Mouse (Mus musculus) spleen, adult 18-20 months (tissue): Measurements from ENCODE around the gene Slf1.
"Not testable (repeated sequence)": the region's sequence is repeated elsewhere in the genome, so short reads cannot be mapped to it uniquely, and the experiment has no call there.

Experiments used
- DNase-seq, 2 experiments: peaks; one replicate each; pipeline ENCODE4 v3.0.0; 2022; ENCODE audit warnings: mixed read lengths in 2 of 2

The Slf1 gene

DNA sequence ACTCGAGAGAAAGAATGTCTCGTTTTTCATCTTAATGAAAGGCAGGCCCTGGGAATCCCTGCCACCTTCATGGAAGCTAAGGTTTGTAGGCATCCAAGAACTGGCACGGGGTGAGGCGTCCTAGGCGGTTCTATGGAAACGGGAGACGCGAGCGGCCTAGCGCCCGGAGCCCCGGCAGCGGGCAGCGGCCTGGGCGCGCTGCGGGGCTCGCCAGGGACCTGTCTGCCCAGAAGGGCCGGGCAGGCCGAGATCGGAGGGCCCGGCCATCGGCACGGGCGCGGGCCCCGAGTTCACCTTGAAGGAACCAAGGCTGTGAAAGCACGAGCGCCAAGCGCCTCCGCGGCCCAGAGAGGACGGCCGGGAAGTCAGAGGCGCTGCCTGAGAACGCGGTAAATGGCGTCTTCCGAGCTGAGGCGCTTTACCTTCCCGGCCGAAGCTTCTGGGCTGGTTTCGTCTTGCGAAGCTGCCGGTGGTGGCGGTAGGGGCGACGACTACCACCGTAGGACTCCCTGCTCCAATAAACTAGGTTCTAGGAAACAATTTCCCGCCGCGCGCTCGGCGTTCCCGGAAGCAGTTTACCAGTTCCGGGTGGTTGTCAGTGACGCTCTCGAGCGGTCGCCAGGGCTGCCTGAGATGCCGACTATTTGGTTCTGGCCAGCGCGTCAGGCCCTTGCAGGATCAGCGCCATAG is at the start of gene Slf1, which contains the start of gene 2210408I21Rik:
TSS of gene Slf1 (minus strand) at position 543 of the 690 bp plus-strand sequence.
TSS of gene 2210408I21Rik (plus strand) at position 610 of the 690 bp plus-strand sequence.
- DNase-seq = peak; percentile 71 to 79

DNA sequence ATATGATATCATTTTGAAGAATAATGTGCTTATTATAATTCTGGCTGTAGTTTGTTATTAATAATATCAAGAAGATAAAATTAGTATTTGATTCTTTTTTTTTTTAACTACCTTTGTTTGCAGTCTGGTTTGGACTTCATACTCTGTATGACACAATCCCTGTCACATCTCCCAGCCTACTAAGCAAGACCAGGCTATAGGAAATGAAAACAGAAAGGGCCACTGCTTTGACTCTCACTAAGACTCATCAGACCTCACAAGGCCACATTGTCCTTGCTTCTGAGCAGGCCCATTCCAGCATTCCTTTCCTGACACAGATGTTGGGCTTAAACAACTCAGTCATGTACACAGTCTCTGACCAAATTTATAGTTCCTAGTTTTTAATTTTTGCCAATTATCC is 42.7 kb upstream of the Slf1 start:
- DNase-seq = no peak

DNA sequence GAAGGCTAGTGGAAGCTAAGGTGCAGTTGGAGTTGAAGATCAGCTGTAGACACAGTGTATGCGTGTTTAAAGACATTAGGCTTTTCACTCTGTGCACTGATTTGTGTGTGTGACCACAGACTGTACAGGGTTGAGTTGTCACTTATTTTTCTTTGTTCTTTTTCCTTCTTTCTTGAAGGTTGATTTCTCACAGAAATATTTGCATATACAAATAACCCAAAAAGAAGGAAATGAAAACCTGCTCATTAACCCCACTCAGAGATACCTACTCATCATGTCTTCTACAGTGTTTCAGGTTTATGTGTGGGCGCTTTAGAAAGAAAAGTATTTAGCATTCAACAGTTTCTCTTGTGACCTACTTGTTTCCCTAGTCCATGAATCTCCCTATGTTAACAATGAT is 5.6 kb upstream of the Slf1 start:
- DNase-seq = no peak

DNA sequence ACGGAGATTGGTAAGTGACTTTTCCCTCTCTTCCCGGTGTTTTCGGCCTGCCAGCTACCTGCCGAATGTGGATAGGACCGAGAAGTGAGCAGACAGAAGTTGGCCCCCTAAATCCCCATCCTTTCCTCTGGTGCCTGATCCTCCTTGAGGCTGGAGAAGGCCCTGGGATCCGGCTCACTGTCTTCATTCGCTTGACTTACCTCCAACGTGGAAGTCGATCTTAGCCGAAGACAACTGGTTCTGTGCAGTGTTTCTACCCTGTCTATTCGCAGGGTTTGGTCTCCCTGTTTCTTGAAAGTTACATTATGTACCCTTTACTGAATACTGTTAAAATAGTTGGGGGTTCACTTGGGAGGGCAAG is 328 bp upstream of the Slf1 start:
- DNase-seq = no peak

DNA sequence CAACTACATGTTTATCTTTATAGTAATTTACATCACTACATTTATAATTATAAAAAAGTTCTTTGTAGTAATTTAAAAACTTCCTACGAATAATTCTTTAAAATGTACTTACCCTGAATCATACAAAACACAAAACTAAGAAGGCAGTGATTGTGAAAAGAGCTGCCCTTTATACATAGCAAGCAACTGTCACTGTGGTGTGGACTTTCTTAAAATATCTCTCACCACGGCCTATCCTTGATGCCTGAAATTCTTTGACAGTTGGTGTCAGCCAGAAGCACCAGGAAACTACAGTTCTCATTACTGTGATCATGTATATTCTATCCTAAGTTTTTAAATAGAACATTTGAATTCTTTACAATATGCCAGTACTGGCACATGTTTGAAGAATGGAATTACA is 4.1 kb downstream of the Slf1 start:
- no peak for DNase-seq

DNA sequence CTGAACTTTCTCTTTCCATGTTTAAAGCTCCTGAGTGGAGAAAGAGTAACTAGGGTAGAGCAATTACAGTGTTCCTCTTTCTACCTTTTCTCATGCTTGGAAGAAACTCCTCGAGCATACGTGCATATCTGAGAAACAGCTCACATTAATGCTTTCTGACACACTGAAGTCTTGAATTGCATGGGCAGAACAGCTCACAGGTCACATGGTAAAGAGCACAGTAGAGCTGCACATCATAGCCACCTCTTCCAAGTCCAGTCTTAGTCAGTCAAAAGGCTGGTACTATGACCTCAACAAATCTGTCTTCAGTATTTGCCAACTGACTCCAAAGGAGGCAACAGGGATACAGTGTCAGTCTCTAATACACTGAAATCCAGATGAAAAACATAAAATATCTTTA is 7.0 kb downstream of the Slf1 start:
- no peak for DNase-seq

DNA sequence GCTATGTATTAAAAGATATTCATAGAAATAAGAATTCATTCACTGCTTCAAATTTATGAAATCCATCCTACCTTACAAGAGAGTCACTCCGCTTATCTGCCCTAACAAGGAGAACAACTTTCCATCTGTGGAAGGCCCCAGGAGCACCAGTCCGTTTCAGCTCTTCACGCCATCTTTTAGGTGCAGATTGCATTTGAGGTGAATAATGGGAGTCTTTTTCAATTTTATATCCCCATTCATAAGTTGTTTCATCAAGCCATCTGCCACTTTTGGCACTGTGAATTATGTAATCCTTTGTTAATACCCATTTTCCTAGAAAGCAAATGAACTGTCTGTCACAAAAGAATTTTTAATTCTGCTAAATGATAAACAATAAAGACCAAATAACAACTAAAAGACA is 10.1 kb downstream of the Slf1 start:
- no peak for DNase-seq

DNA sequence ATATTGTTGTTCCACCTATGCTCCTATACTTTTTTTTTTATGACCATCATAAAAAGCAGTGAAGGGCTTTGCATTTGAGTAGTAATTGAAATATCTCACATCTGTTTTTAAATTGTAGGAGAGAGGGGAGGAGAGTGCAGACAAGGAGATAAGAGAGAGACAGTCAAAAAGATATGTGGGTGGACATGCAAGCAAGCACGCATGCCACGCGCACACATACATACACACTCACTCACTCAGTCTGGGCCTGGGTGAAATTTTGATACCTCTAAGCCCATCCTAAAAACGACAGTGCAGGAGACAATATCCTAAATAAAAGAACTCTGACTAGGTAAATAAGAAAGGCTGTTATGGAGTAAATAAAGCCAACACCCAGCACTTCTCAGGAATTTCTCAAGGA is 16.6 kb downstream of the Slf1 start:
- DNase-seq = no peak

DNA sequence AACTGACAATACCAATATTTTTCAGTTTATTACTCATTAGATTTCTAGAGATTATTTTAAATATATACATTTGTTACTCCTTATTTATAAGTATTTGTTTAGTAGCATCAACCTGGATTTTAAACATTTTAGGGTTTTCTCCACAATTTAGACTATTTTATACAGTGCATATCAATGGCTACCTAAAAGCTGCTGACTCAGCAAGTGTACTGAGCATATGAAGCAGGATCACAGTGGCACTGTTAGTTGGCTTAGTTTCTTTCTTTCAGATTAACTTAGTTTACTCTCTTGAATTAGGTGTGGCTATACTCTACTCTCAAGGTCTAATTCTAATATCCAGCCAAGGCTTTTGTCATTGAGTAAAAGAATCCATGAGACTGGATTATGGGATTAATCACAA is 27.5 kb downstream of the Slf1 start:
- DNase-seq = no peak

DNA sequence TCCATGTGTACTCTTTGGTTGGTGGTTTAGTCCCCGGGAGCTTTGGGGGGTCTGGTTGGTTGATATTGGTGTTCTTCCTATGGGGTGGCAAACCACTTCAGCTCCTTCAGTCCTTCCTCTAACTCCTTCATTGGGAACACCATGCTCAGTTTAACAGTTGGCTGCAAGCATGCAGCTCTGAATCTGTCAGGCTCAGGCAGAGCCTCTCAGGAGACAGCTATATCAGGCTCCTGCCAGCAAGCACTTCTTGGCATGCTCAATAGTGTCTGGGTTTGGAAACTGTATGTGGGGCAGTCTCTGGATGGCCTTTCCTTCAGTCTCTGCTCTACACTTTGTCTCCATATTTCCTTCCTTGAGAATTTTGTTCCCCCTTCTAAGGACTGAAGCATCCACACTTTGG is 42.4 kb downstream of the Slf1 start:
- not testable (repeated sequence) for DNase-seq

DNA sequence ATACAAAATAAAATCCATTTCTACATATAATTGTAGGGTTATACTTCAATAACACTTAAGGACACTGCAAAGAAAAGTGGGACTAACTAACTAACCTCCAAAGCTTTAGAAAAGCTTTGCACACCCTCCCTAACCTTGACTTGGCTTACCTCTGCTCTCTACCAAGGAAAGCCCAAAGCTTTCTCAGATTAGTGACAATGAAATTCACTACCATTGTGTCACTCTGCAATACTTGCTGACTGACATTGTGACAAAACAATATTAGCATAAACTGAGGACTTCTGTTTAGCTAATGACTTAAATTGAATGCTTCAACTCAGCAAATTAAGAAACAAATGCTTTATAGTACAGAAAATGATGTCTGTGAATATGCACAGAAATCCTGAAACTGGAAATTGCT is 63.2 kb downstream of the Slf1 start:
- DNase-seq = no peak

DNA sequence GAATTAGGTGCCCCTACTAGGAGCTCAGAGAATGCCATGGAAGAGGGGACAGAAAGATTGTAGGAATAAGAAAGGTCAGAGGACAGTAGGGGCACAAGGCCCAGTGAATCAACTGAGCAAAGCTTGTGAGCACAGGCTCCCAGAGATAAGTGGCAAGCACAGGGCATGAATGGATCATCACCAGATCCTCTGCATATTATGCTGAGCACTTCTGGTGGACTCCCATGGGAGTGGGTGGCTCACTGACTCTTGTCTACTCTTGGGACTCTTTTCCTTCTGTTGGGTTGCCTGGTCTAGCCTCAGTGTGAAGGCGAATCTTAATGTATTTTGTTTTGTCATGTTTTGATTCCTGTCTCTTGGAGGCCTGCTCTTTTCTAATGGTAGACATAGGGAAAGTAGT is 66.4 kb downstream of the Slf1 start:
- no peak for DNase-seq

DNA sequence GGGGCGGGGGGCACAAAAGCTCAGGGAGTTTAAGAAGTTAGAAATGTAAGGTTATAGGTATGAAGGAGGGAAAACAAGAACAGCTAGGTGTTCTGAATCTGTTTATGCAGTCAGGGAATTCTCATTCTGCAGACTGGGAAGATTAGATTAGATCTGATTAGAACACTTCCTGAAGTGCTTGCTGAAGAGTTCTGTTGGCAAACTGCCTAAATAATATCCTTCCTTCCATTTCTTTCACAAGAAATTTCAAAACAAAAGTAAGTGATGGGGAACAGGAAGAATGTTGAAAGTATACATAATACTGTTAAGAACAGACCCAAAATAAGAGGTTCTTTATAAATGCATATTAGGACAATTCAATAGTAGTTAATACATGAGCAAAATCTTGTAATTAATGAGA is 72.1 kb downstream of the Slf1 start:
- DNase-seq = no peak

DNA sequence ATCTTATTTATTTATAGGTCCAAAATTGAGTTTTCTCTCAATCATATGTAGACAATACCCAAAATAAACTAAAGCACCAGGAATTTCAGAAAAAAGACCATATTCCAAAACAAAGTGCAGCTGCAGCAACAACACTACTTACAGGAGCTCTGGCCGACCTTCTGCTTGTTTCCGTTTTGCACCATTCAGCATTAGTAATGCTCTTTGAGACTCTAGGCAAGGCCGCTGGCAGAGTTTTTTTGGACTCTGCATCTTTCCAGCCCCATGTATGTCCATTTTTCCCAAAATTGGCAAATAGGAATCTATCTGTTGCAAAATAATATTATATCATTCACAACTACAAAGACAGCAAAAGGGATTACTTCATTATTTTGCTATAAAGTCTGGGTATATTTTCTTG is 85.5 kb downstream of the Slf1 start:
- DNase-seq = no peak

DNA sequence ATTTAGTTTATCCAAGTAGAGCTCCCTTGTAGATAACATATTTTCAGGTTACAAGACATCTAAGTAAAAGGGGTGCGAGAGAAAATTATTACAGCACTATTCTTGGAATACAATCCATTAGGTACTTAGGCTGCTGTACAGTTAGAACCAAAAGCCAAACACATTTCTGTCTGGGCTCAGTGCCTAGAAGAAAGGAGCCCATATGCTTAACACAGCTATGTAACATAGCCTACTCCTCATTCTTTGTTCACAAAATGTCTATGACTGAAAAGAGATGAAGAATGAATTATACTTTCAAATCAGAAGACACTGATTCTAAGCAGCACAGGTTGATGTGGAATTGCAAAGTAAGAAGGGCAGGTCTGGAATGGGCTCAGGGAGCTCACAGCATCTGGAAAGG is 86.8 kb downstream of the Slf1 start:
- no peak for DNase-seq

DNA sequence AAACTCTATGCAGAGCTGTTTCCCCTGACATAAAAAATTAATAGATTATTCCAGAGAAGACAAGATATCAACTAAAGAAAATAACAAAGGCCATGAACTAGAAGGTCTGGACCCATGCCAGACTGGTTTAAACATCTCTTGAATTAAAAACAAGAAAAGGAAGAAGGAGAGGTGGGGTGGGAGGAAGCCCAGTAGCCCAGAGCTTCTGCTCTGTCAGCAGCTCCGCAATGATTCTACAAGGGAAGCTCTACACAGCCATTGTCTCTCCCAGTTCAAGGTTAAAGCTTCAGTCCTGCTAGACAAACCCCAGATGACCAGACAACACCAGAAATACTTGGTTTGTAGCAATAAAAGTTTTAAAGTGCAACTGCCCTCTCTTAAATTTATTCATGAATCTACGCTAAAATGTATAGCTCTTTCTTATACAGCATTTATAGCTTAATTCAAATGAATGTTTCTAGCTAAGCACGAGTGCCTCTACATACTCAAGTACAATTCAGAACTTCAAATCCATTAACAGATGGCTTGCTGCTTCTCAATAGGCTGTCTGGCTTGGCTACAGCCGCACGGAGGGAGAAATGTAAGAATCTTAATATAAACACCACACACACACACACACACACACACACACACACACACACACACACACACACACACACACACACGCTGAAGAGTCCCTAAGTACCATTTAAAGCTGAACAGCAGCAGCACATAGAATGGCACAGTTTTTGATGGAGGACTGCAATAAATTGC is 87.9 kb downstream of the Slf1 start:
- no peak for DNase-seq

DNA sequence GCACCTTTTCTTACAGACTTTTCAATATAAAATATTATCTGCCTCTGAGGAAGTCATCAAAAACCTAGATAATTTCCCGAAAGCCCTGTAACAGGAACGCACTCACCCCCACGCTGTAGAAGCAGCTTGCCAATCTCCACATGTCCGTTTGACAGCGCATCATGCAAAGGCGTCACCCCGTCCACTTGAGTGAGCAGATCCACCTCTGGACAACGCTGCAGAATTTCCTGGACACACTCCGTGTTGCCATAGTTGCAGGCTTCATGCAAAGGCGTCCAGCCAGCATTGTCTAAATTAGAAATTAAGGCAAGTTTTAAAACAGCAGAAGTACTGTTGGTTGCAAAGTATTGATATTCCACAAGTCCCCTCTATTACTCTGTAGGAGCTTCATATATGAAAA is 88.9 kb downstream of the Slf1 start:
- DNase-seq = no peak

DNA sequence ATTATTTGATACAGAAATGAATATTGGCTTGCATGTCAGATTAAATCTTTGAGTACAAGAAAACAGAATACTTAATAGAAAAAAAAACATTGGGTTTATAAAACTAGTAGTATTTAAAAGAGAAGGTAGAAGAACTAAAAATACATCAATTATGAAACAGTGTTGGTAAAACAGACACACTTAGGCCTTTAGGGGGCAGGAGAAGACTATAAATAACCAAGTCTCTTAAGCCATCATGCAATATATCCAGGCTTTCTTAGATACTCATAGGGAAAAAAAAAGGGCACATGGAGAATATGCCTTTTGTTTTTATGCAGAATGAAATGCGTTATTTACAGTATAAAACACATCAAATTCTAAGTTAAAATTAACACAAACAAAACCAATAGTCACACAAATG is 89.9 kb downstream of the Slf1 start:
- no peak for DNase-seq

DNA sequence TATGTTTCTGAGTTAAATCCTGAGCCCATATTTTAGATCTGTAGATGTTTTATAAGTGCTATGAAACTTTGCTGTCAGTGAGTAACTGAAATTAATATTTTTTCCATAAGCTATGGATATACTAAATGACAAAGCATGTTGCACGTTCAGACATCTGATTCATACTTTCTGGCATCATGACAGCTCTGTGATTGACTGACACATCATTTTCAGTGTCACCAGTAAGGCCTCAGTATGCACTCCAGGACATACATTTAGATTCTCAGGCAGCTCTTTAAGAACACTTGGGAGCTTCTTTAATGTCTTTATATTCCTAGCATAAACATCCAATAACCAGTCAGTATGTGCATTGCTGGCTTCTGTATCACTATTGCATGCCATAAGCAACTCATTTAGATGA is 91.9 kb downstream of the Slf1 start:
- no peak for DNase-seq

DNA sequence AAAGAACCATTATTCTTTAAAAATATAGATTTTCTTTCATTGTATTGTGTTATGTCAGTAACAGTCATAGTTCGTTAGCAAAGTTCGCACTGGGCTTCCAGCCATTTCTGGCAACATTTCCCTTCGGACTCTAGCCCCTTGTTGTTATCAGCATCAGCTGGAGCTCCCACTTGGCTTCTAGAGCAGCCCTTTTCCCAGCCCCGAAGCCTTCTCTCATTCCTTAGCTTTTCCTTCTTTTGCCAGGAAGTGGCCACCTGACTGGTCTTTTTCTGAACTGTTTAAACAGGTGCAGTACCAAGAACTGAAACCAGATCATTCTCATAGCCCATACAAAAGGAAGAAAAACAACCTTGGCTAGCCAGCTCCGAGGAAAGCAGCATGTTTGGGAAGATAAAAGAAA is 105.7 kb downstream of the Slf1 start:
- DNase-seq = no peak

DNA sequence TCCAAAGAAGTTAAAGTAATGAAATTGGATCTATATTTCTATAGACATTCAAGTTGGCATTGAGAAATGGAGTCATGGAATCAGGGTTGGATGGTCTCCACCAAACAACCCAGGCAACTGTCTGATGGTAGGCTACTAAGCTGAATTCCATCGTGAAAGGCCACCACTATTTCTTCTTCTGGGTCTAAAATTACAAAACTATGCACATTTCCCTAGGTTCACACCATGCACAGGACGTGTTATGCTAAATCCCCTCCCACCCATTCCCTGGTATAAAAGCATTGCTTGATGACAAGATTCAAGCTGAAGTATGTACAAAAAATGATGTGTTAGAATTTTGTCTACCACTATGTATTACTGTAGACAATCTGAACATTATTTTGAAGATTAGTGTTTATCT is 116.4 kb downstream of the Slf1 start:
- no peak for DNase-seq

DNA sequence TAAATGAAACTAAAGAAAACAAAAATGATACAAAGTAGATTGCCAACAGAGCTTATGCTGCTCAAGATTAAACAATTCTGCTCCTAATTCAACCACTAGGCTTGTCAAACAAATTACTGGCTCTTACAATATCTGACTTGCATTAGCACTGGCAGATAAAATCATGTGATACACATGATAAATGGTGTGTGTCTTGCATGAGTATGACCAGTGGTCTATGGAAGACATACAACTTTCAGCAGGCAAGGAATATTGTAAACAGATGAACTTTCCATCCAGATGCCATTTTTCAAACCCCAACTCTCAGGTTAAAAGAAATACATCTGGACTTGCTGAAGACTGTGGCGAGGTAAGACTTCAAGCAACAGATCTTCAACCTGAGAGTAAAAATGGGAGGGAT is 131.6 kb downstream of the Slf1 start:
- no peak for DNase-seq

DNA sequence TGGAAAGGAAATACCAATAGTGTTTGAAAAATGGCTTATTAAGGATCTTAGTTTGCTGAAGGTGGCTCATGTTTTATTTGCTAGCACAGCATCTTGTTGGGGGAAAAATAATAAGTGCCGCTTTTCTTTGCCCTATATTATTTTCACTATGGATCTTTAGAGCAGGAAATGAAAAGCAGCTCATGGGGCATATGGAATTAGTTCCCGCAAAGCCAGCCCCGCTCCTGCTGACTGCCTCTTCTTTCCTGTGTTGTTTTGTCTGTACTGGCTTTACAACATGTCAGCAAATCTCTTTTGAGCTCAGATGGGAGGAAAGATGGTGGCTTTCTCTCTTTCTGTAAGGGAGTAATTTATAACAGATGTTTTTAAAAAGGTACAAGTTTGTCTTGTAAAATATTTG is 132.6 kb downstream of the Slf1 start:
- no peak for DNase-seq
